Mouse (Mus musculus) neural tube, embryonic 12.5 days (tissue): Measurements from ENCODE around the gene Sez6l. TPM values are rescaled to one million over a fixed set of nuclear protein-coding genes. Genes with fewer than 3 reads are reported as not detected.

Source experiments
- ATAC-seq: fragments of 200-750 bp; cut with Nextera tagmentation; 2 replicates; pipeline ENCODE4 v1.8.0; 2017; ENCODE audit warnings: low read depth, mild to moderate bottlenecking, moderate TSS enrichment, moderate library complexity; ENCODE audit not compliant: low FRiP score
- H3K27ac ChIP-seq: fragments of 300-500 bp; sonication (generic); 2 replicates; pipeline ENCODE4 v1.5.1; 2016
- H3K27me3 ChIP-seq: fragments of 300-500 bp; sonication (generic); replicated peaks from 2 replicates; pipeline ENCODE4 v1.6.1; 2016; ENCODE audit warnings: mild to moderate bottlenecking
- H3K36me3 ChIP-seq: fragments of 300-500 bp; sonication (generic); 2 replicates; pipeline ENCODE4 v1.6.1; 2016; ENCODE audit warnings: mild to moderate bottlenecking
- H3K4me1 ChIP-seq: fragments of 300-500 bp; sonication (generic); 2 replicates; pipeline ENCODE4 v1.6.1; 2016
- H3K4me2 ChIP-seq: fragments of 300-500 bp; sonication (generic); replicated peaks from 2 replicates; pipeline ENCODE4 v1.6.1; 2016; ENCODE audit warnings: mild to moderate bottlenecking
- H3K4me3 ChIP-seq: fragments of 300-500 bp; sonication (generic); 2 replicates; pipeline ENCODE4 v1.5.1; 2016
- H3K9ac ChIP-seq: fragments of 300-500 bp; sonication (generic); 2 replicates; pipeline ENCODE4 v1.6.1; 2016; ENCODE audit warnings: mild to moderate bottlenecking
- H3K9me3 ChIP-seq: fragments of 300-500 bp; sonication (generic); 2 replicates; pipeline ENCODE4 v1.6.1; 2016; ENCODE audit warnings: mild to moderate bottlenecking
- WGBS: fragments of 180-500 bp; shearing (Covaris S2); methylation state at CpG from one replicate; pipeline ENCODE4 v1.1.7; 2016; 5-methylcytosine and 5-hydroxymethylcytosine counted together
- polyA plus RNA-seq: library from polyadenylated mRNA; unstranded; fragments of >200 nt; fragmentation: Nextera tagmentation; extraction: Ambion mirVana; gene quantifications from 2 replicates; pipeline ENCODE4 v1.2.1, GENCODE M21; 2016

Sez6l gene
- 12.0 and 13.0 TPM in 2 replicates for polyA plus RNA-seq

GRCm38 (mm10) chr5:112576993-112577670, at the start of gene Sez6l:
Gene Sez6l, minus strand, starts transcription at chr5:112577185.
- ATAC-seq: peak; percentile 57
- Histone ChIP-seq H3K9me3 (no peaks in the 10 kb centered on the region), H3K4me2 (peak within 1 kb of the TSS; percentile 82), H3K27ac (peak within 1 kb of the TSS; percentile 37; the same call in 1 of the 2 replicates), H3K4me1 (peaks cover 32% of the 10 kb centered on the region), H3K36me3 (no peaks in the 10 kb centered on the region), H3K9ac (peak within 1 kb of the TSS; percentile 73), H3K4me3 (peak within 1 kb of the TSS; percentile 53), H3K27me3 (peaks cover 37% of the 10 kb centered on the region)
- under 1% methylated on average over 48 of the region's 50 CpGs for WGBS

- WGBS: 44% methylated on average over 31 of the region's 31 CpGs
- Histone ChIP-seq H3K4me2 (peak overlapping the region; percentile 41), H3K9ac (no peak overlapping the region), H3K36me3 (no peaks in the 10 kb centered on the region), H3K4me1 (peaks cover 34% of the 10 kb centered on the region; the same call in 1 of the 2 replicates), H3K27me3 (0 out of 2 replicates have a peak, but pooled peaks cover 2% of the 10 kb centered on the region), H3K27ac (no peak overlapping the region), H3K9me3 (no peaks in the 10 kb centered on the region), H3K4me3 (no peak overlapping the region)
- 0 out of 2 replicates have a peak, but pooled peaks have one; percentile 15 for ATAC-seq
These were observed 48.7 kb upstream of the Sez6l start for GRCm38 (mm10) chr5:112625555-112626160.

GRCm38 (mm10) chr5:112622946-112623345, 46.0 kb upstream of the Sez6l start:
- H3K36me3 ChIP-seq: no peaks in the 10 kb centered on the region
- WGBS: 50% methylated on average over 2 of the region's 2 CpGs
- H3K27ac ChIP-seq: no peak overlapping the region
- ATAC-seq: no peak
- no peak overlapping the region for H3K4me3 ChIP-seq
- H3K4me2 ChIP-seq: no peak overlapping the region
- peaks cover 23% of the 10 kb centered on the region; the same call in 1 of the 2 replicates for H3K4me1 ChIP-seq
- H3K9ac ChIP-seq: no peak overlapping the region
- 0 out of 2 replicates have a peak, but pooled peaks cover 2% of the 10 kb centered on the region for H3K27me3 ChIP-seq
- no peaks in the 10 kb centered on the region for H3K9me3 ChIP-seq

GRCm38 (mm10) chr5:112620256-112620655, 43.3 kb upstream of the Sez6l start:
- H3K4me1 ChIP-seq: no peaks in the 10 kb centered on the region
- H3K27ac ChIP-seq: no peak overlapping the region
- H3K36me3 ChIP-seq: no peaks in the 10 kb centered on the region
- WGBS: 59% methylated on average over 3 of the region's 3 CpGs
- H3K4me2 ChIP-seq: no peak overlapping the region
- 0 out of 2 replicates have a peak, but pooled peaks cover 2% of the 10 kb centered on the region for H3K27me3 ChIP-seq
- no peaks in the 10 kb centered on the region for H3K9me3 ChIP-seq
- no peak overlapping the region for H3K9ac ChIP-seq
- no peak overlapping the region for H3K4me3 ChIP-seq
- ATAC-seq: no peak

DNA sequence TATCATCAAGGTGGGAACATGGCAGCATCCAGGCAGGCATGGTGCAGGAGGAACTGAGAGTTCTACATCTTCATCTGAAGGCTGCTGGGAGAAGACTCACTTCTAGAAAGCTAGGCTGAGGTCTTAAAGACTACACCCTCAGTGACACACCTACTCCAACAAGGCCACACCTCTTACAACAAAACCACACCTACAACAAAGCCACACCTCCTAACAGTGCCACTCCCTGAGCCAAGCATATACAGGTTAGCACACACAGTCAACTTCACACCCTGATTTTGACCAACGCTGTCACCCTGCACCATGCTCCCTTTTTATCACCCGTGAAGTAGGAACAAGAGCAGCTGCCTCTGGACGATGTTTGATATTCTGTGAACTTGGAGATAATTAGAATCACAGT, 42.4 kb upstream of the Sez6l start:
- Histone ChIP-seq H3K4me3 (no peak overlapping the region), H3K4me2 (no peak overlapping the region), H3K27me3 (0 out of 2 replicates have a peak, but pooled peaks cover 2% of the 10 kb centered on the region), H3K4me1 (no peaks in the 10 kb centered on the region), H3K27ac (no peak overlapping the region), H3K9me3 (no peaks in the 10 kb centered on the region), H3K9ac (no peak overlapping the region), H3K36me3 (no peaks in the 10 kb centered on the region)
- no peak for ATAC-seq
- 91% methylated on average over 3 of the region's 3 CpGs for WGBS

DNA sequence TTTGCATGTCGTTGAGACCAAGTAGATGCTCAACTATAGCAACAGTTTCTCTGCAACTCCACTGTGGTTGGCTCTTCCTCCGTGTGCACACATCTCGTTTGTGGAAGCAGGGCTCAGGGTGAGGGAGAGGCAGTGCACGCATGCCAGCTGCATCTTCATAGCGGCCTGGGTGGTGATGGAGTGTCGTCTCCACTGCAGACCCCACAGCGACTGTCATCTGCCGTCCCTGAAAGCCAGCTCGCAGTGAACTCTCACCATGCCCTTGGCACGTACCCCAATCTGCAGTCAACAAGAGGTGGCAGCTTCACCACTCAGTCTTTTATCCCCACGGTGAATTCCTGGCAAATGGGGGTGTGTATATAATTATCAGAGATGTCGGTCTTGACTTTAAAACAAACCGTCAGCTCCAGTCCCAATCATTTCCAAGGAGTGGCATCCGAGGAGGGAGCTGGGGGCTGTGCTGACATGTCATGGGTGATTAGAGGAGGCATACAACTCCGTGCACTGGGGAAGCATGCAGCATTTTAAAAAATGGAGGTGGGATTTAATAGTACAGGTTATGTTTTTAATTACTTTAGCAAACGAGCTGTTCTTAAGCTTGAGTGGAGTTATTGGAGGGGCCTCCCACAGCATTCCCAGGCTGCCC, 40.7 kb upstream of the Sez6l start:
- Histone ChIP-seq H3K9ac (no peak overlapping the region), H3K4me1 (no peaks in the 10 kb centered on the region), H3K27me3 (0 out of 2 replicates have a peak, but pooled peaks cover 2% of the 10 kb centered on the region), H3K4me3 (no peak overlapping the region), H3K27ac (no peak overlapping the region), H3K36me3 (no peaks in the 10 kb centered on the region), H3K9me3 (no peaks in the 10 kb centered on the region), H3K4me2 (no peak overlapping the region)
- 84% methylated on average over 16 of the region's 16 CpGs for whole genome bisulfite sequencing
- no peak for ATAC-seq

DNA sequence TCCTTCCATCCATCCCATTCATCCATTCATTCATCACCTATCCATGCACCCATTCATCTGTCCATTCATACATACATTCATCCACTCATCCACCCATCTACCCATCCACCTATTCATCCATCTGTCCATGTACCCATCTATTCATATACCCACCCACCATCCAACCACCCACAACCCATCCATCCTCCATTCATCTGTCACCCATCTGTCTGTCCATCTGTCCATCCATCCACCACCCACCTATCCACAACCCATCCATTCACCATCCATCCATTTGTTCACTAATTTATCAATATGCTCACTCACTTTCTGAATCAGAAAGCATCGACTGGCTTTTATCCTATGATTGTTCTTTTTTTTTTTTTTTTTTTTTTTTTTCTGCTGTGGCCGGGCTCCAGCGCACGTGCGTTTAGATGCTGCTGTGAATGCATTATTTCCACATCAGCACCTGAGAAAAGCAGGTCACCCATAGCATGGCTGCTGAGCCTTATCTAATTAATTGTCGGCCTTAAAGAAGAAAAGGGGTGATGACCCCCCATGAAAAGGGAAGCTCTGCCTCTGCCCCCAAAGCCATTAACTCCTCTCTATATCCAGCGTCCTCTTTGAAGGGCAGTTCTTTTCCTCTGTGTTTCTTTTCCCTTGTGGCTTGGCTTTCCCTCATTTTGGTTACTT, 39.1 kb upstream of the Sez6l start:
- Histone ChIP-seq H3K9ac (no peak overlapping the region), H3K9me3 (no peaks in the 10 kb centered on the region), H3K4me1 (no peaks in the 10 kb centered on the region), H3K4me2 (no peak overlapping the region), H3K27ac (no peak overlapping the region), H3K27me3 (no peaks in the 10 kb centered on the region), H3K36me3 (no peaks in the 10 kb centered on the region), H3K4me3 (no peak overlapping the region)
- ATAC-seq: no peak
- 48% methylated on average over 7 of the region's 7 CpGs for WGBS

GRCm38 (mm10) chr5:112607867-112608516, 31.0 kb upstream of the Sez6l start:
- Histone ChIP-seq H3K27me3 (no peaks in the 10 kb centered on the region), H3K9me3 (no peaks in the 10 kb centered on the region), H3K4me2 (no peak overlapping the region), H3K27ac (no peak overlapping the region), H3K36me3 (no peaks in the 10 kb centered on the region), H3K9ac (no peak overlapping the region), H3K4me1 (peaks cover 23% of the 10 kb centered on the region), H3K4me3 (no peak overlapping the region)
- whole genome bisulfite sequencing: 55% methylated on average over 9 of the region's 9 CpGs
- ATAC-seq: no peak

DNA sequence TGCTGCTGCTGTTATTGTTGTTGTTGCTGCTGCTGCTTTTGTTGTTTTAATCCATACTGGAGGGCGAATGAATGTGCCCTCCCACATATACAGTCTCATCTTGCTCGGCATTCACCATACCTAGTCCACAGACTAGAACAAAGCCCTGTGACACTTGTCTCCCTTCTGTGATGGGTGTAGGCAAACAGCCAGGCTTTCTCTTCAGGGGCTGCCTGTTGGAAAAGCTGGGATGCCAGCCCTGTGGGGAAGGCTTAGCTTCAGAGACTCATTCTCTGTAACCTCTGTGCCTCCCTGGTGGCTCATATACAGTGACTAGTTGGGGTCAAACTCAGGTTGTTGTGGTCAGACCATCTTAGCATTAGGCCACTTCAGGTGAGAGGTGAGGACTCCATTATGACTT, 30.1 kb upstream of the Sez6l start:
- ATAC-seq: no peak

DNA sequence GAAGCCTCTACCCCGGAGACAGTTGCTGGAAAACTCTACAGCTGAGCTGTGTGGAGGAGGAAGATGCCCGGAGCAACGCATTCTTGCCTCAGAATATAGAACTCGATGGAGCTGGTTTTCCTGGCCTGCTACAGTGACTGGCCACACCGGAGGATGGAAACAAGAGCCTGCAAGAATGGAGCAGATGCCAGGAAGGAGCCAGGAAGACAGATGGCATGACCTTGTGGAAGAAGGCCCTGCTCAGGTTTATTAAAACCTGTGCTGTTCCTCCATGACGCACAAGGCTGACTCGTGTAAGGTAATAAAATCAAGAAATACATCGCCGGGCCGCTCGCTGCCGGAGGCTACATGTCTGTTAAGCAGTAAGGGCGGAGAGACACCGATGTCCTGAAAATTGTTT, 28.4 kb upstream of the Sez6l start:
- no peak overlapping the region for H3K9ac ChIP-seq
- H3K27ac ChIP-seq: no peak overlapping the region
- no peak for ATAC-seq
- H3K36me3 ChIP-seq: no peaks in the 10 kb centered on the region
- H3K27me3 ChIP-seq: no peaks in the 10 kb centered on the region
- H3K4me2 ChIP-seq: no peak overlapping the region
- peaks cover 27% of the 10 kb centered on the region for H3K4me1 ChIP-seq
- H3K9me3 ChIP-seq: no peaks in the 10 kb centered on the region
- 79% methylated on average over 14 of the region's 14 CpGs for WGBS
- H3K4me3 ChIP-seq: no peak overlapping the region

More for the DNA sequence above, 30.1 kb upstream of the Sez6l start:
- Histone ChIP-seq H3K9me3 (no peaks in the 10 kb centered on the region), H3K27me3 (no peaks in the 10 kb centered on the region), H3K4me1 (peaks cover 23% of the 10 kb centered on the region), H3K27ac (no peak overlapping the region), H3K4me3 (no peak overlapping the region), H3K9ac (no peak overlapping the region), H3K36me3 (no peaks in the 10 kb centered on the region), H3K4me2 (no peak overlapping the region)
- WGBS: 74% methylated on average over 2 of the region's 2 CpGs

DNA sequence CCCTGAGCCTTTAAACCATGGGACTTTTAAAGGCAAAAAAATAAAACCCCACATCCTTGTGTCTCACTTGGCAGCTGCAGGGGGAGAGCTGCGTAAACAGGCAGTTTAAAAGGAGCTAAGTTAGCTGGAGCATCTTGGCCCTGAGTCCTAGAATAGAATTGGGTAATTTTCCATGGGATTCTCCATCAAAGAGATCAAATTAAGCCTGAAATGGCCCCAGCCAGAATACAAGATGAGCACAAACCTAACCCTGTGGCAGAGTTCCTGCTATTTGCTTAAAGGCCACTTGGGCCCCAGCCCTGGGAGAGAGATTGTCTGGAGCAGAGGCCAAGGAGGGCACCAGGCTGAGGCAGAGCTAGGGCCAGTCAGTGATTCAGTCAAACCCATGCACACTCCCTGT, 27.3 kb upstream of the Sez6l start:
- no peak for ATAC-seq
- Histone ChIP-seq H3K4me3 (no peak overlapping the region), H3K27ac (no peak overlapping the region), H3K4me1 (peaks cover 31% of the 10 kb centered on the region), H3K4me2 (no peak overlapping the region), H3K9me3 (no peaks in the 10 kb centered on the region), H3K36me3 (no peaks in the 10 kb centered on the region), H3K9ac (no peak overlapping the region), H3K27me3 (no peaks in the 10 kb centered on the region)
- 74% methylated on average over 1 of the region's 1 CpGs for WGBS
